Mouse (Mus musculus) heart, embryonic 14.5 days (tissue): ENCODE data around the gene Gm27021. TPM values are rescaled to one million over a fixed set of nuclear protein-coding genes. Genes with fewer than 3 reads are reported as not detected.
A peak's percentile ranks its signal among the peaks of the same experiment; 100 is the strongest.

Experiments
- ATAC-seq: fragments of 200-750 bp; cut with Nextera tagmentation; 2 replicates; pipeline ENCODE4 v1.8.0; 2017; ENCODE audit warnings: low read depth, moderate TSS enrichment; ENCODE audit not compliant: insufficient number of reproducible peaks, insufficient read depth, low FRiP score
- H3K27ac ChIP-seq, 2 experiments: fragments of 200-500 bp in 1 of 2; fragments of 300-500 bp in 1 of 2; sonication (generic) in 1 of 2; replicated peaks in 1 of 2; 2 replicates each; pipeline ENCODE4 v1.5.1; 2012 to 2014; ENCODE audit warnings: low read depth in 2 of 2, low read length in 2 of 2, control low read depth in 1 of 2, mild to moderate bottlenecking in 1 of 2, mixed read lengths in 1 of 2; ENCODE audit not compliant: control insufficient read depth in 1 of 2, insufficient read depth in 1 of 2
- H3K27me3 ChIP-seq: fragments of 300-500 bp; sonication (generic); 2 replicates; pipeline ENCODE4 v1.6.1; 2014; ENCODE audit warnings: mild to moderate bottlenecking, low read length, control low read depth; ENCODE audit not compliant: control insufficient read depth, insufficient read depth
- H3K36me3 ChIP-seq: fragments of 300-500 bp; sonication (generic); 2 replicates; pipeline ENCODE4 v1.6.1; 2014; ENCODE audit warnings: mild to moderate bottlenecking, control low read depth, low read length, mixed read lengths; ENCODE audit not compliant: control insufficient read depth, insufficient read depth
- H3K4me1 ChIP-seq, 2 experiments: fragments of 200-500 bp in 1 of 2; fragments of 300-500 bp in 1 of 2; sonication (generic) in 1 of 2; 2 replicates each; pipeline ENCODE4 v1.6.1; 2012 to 2014; ENCODE audit warnings: low read length in 2 of 2, control low read depth in 1 of 2, mixed read lengths in 1 of 2; ENCODE audit not compliant: control insufficient read depth in 2 of 2, insufficient read depth in 2 of 2
- H3K4me2 ChIP-seq: fragments of 300-500 bp; sonication (generic); 2 replicates; pipeline ENCODE4 v1.6.1; 2014; ENCODE audit warnings: mild to moderate bottlenecking, low read length
- H3K4me3 ChIP-seq, 2 experiments: fragments of 200-500 bp in 1 of 2; fragments of 300-500 bp in 1 of 2; sonication (generic) in 1 of 2; 2 replicates each; pipeline ENCODE4 v1.5.1; 2012 to 2014; ENCODE audit warnings: low read length in 2 of 2, mild to moderate bottlenecking in 2 of 2, control low read depth in 1 of 2, low read depth in 1 of 2, moderate library complexity in 1 of 2; ENCODE audit not compliant: control insufficient read depth in 1 of 2, insufficient read depth in 1 of 2
- H3K9ac ChIP-seq: fragments of 300-500 bp; sonication (generic); 2 replicates; pipeline ENCODE4 v1.6.1; 2014; ENCODE audit warnings: mild to moderate bottlenecking, low read length
- H3K9me3 ChIP-seq: fragments of 300-500 bp; sonication (generic); 2 replicates; pipeline ENCODE4 v1.6.1; 2016; ENCODE audit warnings: low read length, control low read depth; ENCODE audit not compliant: control insufficient read depth
- WGBS: fragments of 180-500 bp; shearing (Covaris S2); extraction: QIAGEN DNeasy Blood & Tissue Kit; methylation state at CpG from one replicate; pipeline ENCODE4 v1.1.7; 2014; 5-methylcytosine and 5-hydroxymethylcytosine counted together
- polyA plus RNA-seq: library from polyadenylated mRNA; unstranded; fragments of >200 nt; fragmentation: Nextera tagmentation; extraction: Ambion mirVana; gene quantifications from 2 replicates; pipeline ENCODE4 v1.2.1, GENCODE M21; 2014

Gene Gm27021
- polyA plus RNA-seq, 1 experiment from 2014 or later, result 0.45 TPM

GRCm38 (mm10) chr8:120701758-120702465 is 34.0 kb upstream of the Gm27021 start:
- Histone ChIP-seq H3K4me3 (no peak overlapping the region), H3K9me3 (no peaks in the 10 kb centered on the region; the same call in 1 of the 2 replicates), H3K27me3 (no peaks in the 10 kb centered on the region), H3K4me1 (peaks cover 5 to 10% of the 10 kb centered on the region in 2 experiments), H3K4me2 (no peak overlapping the region), H3K9ac (no peak overlapping the region), H3K36me3 (no peaks in the 10 kb centered on the region), H3K27ac (no peak overlapping the region)
- no peak for ATAC-seq
- WGBS, result 55% methylated on average over 19 of the region's 19 CpGs

- H3K27ac ChIP-seq, result peak overlapping the region; percentile 15 to 57; a peak in 3 of 4 replicates
- no peak overlapping the region for H3K9ac ChIP-seq
Observed at GRCm38 (mm10) chr8:120700053-120700452, 32.2 kb upstream of the Gm27021 start.

GRCm38 (mm10) chr8:120699565-120699964 is 31.7 kb upstream of the Gm27021 start:
- peaks cover 10 to 17% of the 10 kb centered on the region in 2 experiments for H3K4me1 ChIP-seq
- no peak overlapping the region for H3K9ac ChIP-seq
- H3K9me3 ChIP-seq, result no peaks in the 10 kb centered on the region; the same call in 1 of the 2 replicates
- H3K36me3 ChIP-seq, result no peaks in the 10 kb centered on the region
- H3K27ac ChIP-seq, result peak overlapping the region; percentile 15 to 57; a peak in 3 of 4 replicates
- H3K27me3 ChIP-seq, result 0 out of 2 replicates have a peak, but pooled peaks cover 3% of the 10 kb centered on the region
- WGBS, result 53% methylated on average over 2 of the region's 2 CpGs
- no peak overlapping the region for H3K4me3 ChIP-seq
- ATAC-seq, result no peak
- no peak overlapping the region for H3K4me2 ChIP-seq

More at GRCm38 (mm10) chr8:120700053-120700452, 32.2 kb upstream of the Gm27021 start:
- peaks cover 10 to 17% of the 10 kb centered on the region in 2 experiments for H3K4me1 ChIP-seq
- H3K4me3 ChIP-seq, result no peak overlapping the region
- no peaks in the 10 kb centered on the region for H3K36me3 ChIP-seq
- WGBS, result 61% methylated on average over 4 of the region's 4 CpGs
- H3K27me3 ChIP-seq, result 0 out of 2 replicates have a peak, but pooled peaks cover 3% of the 10 kb centered on the region
- no peaks in the 10 kb centered on the region; the same call in 1 of the 2 replicates for H3K9me3 ChIP-seq
- no peak for ATAC-seq
- H3K4me2 ChIP-seq, result no peak overlapping the region

- no peak for ATAC-seq
- peak overlapping the region; percentile 55 to 59 for H3K27ac ChIP-seq
- H3K27me3 ChIP-seq, result 0 out of 2 replicates have a peak, but pooled peaks cover 3% of the 10 kb centered on the region
- H3K9ac ChIP-seq, result no peak overlapping the region
- H3K4me1 ChIP-seq, result peaks cover 15 to 20% of the 10 kb centered on the region in 2 experiments
- H3K9me3 ChIP-seq, result no peaks in the 10 kb centered on the region; the same call in 1 of the 2 replicates
- H3K4me3 ChIP-seq, result no peak overlapping the region
- 54% methylated on average over 6 of the region's 6 CpGs for WGBS
- H3K36me3 ChIP-seq, result no peaks in the 10 kb centered on the region
- no peak overlapping the region for H3K4me2 ChIP-seq
Observed at GRCm38 (mm10) chr8:120699079-120699478, 31.2 kb upstream of the Gm27021 start.

GRCm38 (mm10) chr8:120698426-120698825 is 30.5 kb upstream of the Gm27021 start:
- H3K4me2 ChIP-seq, result no peak overlapping the region
- H3K4me1 ChIP-seq, result peaks cover 20 to 25% of the 10 kb centered on the region in 2 experiments
- 69% methylated on average over 7 of the region's 7 CpGs for WGBS
- H3K27ac ChIP-seq, result peak overlapping the region in 1 of 2 experiments; percentile 55; a peak in 1 of 4 replicates
- no peak overlapping the region for H3K4me3 ChIP-seq
- no peak for ATAC-seq
- H3K27me3 ChIP-seq, result 0 out of 2 replicates have a peak, but pooled peaks cover 3% of the 10 kb centered on the region
- H3K9me3 ChIP-seq, result no peaks in the 10 kb centered on the region; the same call in 1 of the 2 replicates
- no peaks in the 10 kb centered on the region for H3K36me3 ChIP-seq
- H3K9ac ChIP-seq, result no peak overlapping the region

- H3K36me3 ChIP-seq, result no peaks in the 10 kb centered on the region
- no peak for ATAC-seq
- H3K9me3 ChIP-seq, result no peaks in the 10 kb centered on the region; the same call in 1 of the 2 replicates
- H3K4me3 ChIP-seq, result no peak overlapping the region
- H3K4me2 ChIP-seq, result no peak overlapping the region
- peaks cover 20 to 25% of the 10 kb centered on the region in 2 experiments for H3K4me1 ChIP-seq
- no peak overlapping the region for H3K9ac ChIP-seq
- 0 out of 2 replicates have a peak, but pooled peaks cover 3% of the 10 kb centered on the region for H3K27me3 ChIP-seq
- H3K27ac ChIP-seq, result 0 out of 4 replicates have a peak overlapping the region, but pooled peaks of 1 of the 2 experiments have one; percentile 55
Observed at GRCm38 (mm10) chr8:120697979-120698272, 30.0 kb upstream of the Gm27021 start.

- no peak overlapping the region for H3K4me3 ChIP-seq
- H3K9ac ChIP-seq, result no peak overlapping the region
- peak overlapping the region; percentile 25 to 61 for H3K27ac ChIP-seq
- H3K9me3 ChIP-seq, result no peaks in the 10 kb centered on the region; the same call in 1 of the 2 replicates
- ATAC-seq, result no peak
- 57% methylated on average over 17 of the region's 17 CpGs for WGBS
- H3K27me3 ChIP-seq, result 0 out of 2 replicates have a peak, but pooled peaks cover 3% of the 10 kb centered on the region
- H3K4me2 ChIP-seq, result no peak overlapping the region
- H3K4me1 ChIP-seq, result peaks cover 20 to 25% of the 10 kb centered on the region in 2 experiments
- H3K36me3 ChIP-seq, result no peaks in the 10 kb centered on the region
Observed at GRCm38 (mm10) chr8:120697154-120697978, 29.5 kb upstream of the Gm27021 start.
